Mouse (Mus musculus) inflammation-experienced regulatory T-cells, adult 6 months (primary cell): ENCODE data around the gene Tor4a. TPM values are rescaled to one million over a fixed set of nuclear protein-coding genes. Genes with fewer than 3 reads are reported as not detected.
A peak's percentile ranks its signal among the peaks of the same experiment; 100 is the strongest.

ENCODE experiments used
- ATAC-seq: one replicate; pipeline ENCODE4 v1.8.0; 2017
- polyA plus RNA-seq, 3 experiments: library from polyadenylated mRNA; unstranded; fragments of 100-300 nt; shearing (Covaris generic); gene quantifications; one replicate each; pipeline ENCODE4 v1.2.1; 2017

The Tor4a gene
- polyA plus RNA-seq, 3 experiments from 2014 or later, result 55.3 to 73.9 (median 67.2) TPM

DNA sequence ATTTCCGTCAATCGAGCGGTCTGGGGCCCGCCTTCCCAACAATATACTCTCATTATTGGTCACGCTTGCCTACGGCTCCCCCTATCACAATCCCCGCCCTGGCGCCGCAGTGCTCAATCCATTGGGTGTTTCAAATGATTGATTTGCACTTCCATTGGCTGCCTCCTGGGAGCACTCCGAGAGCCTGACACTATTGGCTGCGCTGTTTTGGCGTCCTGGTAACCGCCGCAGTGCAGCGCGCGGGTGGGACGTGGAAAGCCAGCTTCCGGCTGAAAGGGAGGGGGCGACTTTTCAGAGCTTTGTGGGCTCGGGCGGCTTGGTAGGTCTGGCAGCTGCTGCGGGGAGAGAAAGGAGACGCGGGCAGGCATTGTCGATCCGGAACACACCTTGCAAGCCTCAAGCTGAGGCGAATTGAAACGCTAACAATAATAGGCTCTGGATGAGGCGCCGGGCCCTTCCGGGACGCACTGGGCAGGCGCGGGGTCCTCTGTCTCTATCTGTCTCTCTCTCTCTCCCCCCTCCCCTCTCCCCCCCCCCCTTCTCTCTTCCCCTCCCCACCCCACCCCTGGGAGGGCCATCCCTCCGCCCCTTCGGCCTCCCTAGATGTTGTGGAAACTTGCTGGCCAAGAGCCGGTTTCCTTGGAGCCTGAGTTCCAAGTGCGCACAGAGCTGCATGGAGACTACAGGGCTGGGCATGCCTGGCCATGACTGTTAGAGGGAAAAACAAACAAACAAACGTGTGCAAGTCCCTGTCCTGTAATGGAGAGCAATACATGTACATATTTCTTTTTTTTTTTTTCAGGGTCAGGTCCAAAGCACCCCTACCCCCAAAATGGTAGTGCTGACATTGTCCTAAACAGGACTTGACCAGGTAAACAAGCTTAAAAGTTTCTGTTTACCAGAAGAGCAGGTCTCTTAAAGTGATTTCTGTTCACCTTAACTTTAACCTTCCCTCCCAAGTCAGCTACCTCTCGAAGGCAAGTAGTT is 28.4 kb upstream of the Tor4a start:
- ATAC-seq, result peak; percentile 90

DNA sequence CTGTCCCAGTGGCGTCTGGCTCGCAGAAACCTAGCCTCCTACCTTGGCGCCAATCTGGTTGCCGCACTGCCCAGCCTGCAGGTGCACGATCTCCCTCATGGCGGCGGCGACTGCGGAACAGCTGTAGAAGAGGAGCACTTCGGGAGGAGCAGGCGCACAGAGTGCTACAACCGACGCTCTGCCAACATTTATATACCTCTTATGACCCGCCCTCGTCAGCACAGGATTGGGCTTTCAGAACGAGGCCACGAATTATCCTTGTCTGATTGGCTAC is 27.7 kb upstream of the Tor4a start, which contains the start of gene Tubb4b:
Gene Tubb4b, minus strand, starts transcription at position 211 of the 274 bp plus-strand sequence.
- no peak for ATAC-seq

GRCm38 (mm10) chr2:25223681-25224491 is 27.2 kb upstream of the Tor4a start:
- peak; percentile 9 for ATAC-seq

GRCm38 (mm10) chr2:25221331-25221772 is 24.7 kb upstream of the Tor4a start:
- ATAC-seq, result no peak

GRCm38 (mm10) chr2:25218445-25218844 is 21.8 kb upstream of the Tor4a start, which contains the start of gene Fam166a:
Gene Fam166a (plus strand): TSS chr2:25218745.
- no peak for ATAC-seq

- ATAC-seq, result no peak
Measured at GRCm38 (mm10) chr2:25217666-25218065, 21.0 kb upstream of the Tor4a start.

DNA sequence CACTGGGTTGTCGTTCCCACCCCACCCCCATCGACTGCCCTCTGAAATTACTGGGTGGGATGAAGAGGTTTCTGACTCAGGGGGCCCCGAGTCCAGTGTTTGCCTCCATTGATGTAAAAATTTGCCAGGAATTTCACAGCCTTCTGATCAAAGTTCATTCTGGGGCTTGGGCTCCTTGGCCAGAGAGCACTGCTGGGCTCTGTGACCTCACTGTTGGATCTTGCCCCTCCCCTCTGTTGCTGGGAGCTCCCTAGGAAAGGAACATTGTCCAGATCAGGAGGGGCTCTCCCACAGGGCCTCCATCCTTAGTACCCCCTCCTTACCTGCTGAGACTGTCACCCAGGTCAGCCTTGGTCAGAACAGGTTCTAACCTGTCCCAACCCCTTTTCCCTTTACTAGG is 17.8 kb upstream of the Tor4a start, which contains the start of gene Stpg3:
Gene Stpg3, minus strand, starts transcription at position 194 of the 400 bp plus-strand sequence.
- ATAC-seq, result no peak

GRCm38 (mm10) chr2:25213266-25213865 is 16.7 kb upstream of the Tor4a start:
- no peak for ATAC-seq

DNA sequence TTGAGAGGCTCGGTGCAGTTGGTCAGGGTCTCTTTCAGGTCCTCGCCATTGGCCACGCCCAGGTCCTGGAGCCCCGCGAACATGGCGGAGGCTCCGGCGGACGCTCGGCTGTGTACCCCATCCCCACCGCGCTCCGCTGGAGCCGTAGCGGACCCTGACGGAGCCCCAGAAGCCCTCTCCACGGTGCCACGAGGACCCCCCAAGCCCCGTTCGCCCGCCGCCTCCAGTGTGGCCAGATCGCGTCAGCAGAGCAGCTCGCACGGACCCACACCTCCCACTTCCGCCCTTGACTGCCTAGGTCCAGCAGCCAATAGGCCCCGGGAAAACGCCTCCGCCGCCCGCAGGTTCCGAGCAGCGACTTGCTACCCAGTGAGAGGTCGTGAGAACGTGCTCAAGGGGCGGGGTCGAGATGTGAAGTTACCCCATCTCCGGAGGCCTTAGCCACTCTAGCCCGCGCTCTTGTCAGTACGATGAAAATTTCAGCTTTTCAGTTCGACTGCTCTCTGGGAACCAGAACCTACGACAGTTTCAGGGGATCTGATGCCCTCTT is 14.5 kb upstream of the Tor4a start, which contains the start of gene Nelfb:
Gene Nelfb, minus strand, starts transcription at position 369 of the 550 bp plus-strand sequence.
- ATAC-seq, result peak; percentile 96

DNA sequence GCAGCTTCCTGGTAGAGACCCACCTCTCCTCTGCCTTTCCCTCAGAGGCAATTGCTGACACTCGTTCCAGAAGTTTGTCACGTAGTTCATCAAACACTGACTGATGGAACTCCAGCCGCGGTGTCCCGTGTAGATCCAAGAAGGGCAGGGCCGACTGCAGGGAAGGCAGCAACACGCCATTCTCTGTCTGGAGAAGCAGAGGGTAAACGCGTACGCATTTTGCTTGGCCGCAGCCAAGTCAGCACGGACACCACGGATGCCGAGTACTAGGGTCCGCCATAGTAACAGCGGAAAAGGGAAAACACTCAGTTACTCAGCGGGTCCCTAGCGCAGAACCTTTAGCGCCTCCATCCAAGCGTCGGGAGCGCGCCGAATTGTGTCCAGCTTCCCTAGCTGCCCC is 14.0 kb upstream of the Tor4a start:
- ATAC-seq, result peak; percentile 18

DNA sequence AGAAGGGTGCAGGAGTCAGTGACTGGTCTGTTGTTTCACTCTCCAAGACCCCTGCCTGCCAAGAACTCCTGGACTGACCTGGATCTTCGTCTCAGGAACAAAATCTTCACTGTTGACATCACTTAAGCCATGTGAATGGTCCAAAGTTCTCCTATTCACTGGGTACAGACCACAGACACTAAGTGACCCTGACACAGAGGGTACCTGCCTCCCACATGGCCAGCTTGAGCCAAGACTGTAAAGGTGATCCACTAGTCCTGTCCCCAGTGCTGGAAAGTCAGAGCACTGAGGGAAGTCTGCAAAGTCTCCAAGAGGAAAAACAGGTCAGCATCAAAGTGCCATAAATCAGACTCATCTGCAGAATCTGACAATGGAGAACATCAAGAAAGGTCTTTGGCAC is 10.9 kb upstream of the Tor4a start:
- no peak for ATAC-seq

DNA sequence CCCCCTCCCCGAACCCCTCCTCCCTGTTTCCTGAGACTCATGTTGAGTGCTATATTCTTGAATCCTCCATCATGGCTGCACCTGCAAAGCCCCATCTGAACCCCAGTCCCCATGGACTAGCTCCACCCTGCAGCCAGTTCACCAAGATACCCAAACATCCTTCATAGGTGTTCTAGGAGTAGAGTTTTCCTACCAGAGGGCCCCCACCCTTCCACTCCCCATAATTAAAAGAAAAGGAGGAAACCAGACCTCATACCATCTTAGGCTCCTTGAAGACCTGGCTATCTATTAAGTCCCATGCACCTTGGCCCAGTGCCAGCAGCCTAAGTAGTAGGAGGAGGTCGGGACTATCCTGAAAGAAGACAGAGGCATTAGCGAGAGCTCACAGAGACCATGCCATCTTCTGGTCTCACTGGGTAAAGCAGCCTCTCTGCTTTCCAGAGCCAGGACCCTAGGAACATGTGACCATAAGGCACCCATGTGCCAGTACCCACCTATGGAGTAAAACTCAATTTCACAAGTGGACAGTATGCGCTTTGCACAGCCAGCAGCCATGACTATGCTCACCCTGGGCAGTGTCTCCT is 7.0 kb upstream of the Tor4a start:
- ATAC-seq, result no peak

DNA sequence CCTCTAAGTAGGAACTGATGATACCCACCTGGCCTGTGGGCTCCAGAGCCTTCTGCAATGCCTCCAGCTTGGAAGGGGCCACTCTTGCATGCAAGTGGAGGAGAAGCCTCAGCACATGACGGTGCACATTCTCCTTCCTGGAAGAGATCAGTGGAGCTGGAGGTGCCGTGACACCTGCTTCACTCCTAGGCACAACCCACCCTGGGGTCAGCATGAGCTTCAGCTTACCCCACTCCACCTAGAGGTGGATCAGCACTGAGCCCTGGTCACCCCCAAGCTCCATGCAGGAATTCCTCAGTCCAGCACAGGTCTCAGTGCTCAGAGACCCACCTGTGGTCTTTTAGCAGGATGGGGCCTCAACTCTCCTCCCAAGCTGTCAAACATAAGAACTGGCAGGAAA is 3.9 kb upstream of the Tor4a start:
- no peak for ATAC-seq

GRCm38 (mm10) chr2:25197946-25198345 is 1.3 kb upstream of the Tor4a start:
- no peak for ATAC-seq

DNA sequence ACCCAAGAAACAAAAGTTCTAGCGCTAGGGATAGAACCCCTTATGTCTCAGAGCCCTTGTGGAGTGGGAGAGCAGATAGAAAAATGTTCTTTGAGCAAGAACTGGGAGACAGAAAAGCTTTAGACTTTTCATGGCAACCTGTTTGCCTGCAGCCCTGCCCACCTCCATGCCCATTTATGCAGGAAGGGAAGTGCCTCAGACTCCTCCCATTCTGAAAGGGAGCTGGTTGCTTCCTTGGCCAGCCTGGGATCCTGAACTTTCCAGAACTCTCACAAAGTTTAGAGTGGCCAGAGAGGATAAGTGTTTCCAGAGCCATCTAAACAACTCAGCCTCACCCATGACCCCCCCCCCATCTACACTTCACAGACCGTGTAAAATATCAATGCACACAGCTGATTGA is 505 bp upstream of the Tor4a start:
- ATAC-seq, result no peak

GRCm38 (mm10) chr2:25195211-25196156 is 1.2 kb downstream of the Tor4a start:
- peak; percentile 47 for ATAC-seq

GRCm38 (mm10) chr2:25194486-25195171 is 2.1 kb downstream of the Tor4a start:
- no peak for ATAC-seq

DNA sequence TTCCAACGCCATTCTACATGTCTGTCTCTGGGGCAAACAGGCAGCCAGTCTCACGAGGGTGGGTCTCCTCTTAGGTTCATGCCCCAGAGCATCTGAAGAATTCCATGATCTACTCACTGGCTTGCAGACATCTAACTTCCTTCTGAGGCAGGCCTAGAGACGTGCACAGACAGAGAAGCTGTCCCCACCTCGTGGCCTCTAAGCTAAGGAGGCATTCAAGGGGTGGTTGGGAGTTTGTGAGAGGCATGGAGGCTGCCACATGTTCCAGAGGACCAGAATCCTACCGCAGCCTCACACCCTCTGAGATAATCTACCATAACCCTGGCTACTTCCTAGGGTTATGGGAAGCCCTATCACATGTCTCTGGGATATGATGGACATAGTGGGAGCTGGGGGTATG is 2.7 kb downstream of the Tor4a start:
- ATAC-seq, result no peak

- peak; percentile 76 for ATAC-seq
Measured at GRCm38 (mm10) chr2:25193330-25193770, 3.3 kb downstream of the Tor4a start.

GRCm38 (mm10) chr2:25187841-25188240 is 8.8 kb downstream of the Tor4a start:
- no peak for ATAC-seq
